Mouse (Mus musculus) bone marrow, adult 2 months (tissue): Measurements from ENCODE around the gene BC016579.

Source experiments
- CTCF ChIP-seq: fragments of 200-500 bp; IDR thresholded peaks from 2 replicates; pipeline ENCODE4 v1.5.1; 2011; ENCODE audit warnings: low read length, control low read depth; ENCODE audit not compliant: control insufficient read depth, insufficient read depth
- POLR2A ChIP-seq: fragments of 200-500 bp; IDR thresholded peaks from 2 replicates; pipeline ENCODE4 v1.6.1; 2011; ENCODE audit warnings: low read depth, mild to moderate bottlenecking, control low read depth, low read length, borderline replicate concordance; ENCODE audit not compliant: control insufficient read depth

DNA sequence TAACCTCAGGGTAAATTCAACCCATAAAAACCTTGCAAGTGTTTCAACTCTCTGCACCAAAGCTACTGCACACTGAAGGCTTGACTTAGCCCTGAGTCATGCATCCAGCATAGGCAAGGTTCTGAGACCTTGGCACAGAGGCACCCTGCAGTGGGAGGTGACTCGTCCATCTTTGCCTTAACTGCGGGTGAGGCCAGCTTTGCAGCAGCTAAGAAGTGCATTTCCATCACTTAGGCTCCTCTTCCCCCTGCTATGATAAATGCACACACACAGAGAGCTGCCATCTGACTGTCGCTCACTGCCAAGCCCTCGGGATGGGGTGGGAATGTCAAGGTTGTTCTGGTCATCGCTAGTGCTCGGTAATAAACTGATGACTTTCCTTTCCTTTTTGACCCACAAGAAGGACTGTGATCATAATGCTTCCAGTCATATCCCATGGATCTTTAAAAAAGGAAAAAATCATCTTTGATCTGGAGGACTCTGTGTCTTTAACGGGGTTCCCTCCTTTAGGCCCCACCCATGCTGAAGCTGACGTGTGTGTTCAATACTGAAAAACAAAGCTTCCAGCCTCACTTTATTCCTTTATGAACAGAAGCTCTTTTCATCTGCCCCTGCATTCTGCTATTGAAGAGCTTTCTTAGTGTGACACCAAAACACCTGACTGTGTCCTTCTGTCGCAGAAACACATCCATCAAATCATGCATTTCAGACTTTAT is 41.7 kb upstream of the BC016579 start:
- TF ChIP-seq CTCF = no peak
- no peak for TF ChIP-seq POLR2A
